10 mouse cellular contexts compared by ENCODE assay signal in genomic region chr13:59531203-59531602, GRCm38 (mm10). TPM values are rescaled to one million over a fixed set of nuclear protein-coding genes. Genes with fewer than 3 reads are reported as not detected.
DNase-seq lines count a peak whose midpoint lies in the region; ATAC-seq and TF ChIP-seq lines count a peak whose summit lies in the region.
"Had no signal": no experiment of that assay in that cellular context is flagged by ENCODE, and none has a peak within 500 bp of the region (broad histone marks: within the 10 kb centered on the region; RNA-seq: fewer than 3 reads in every experiment).

No protein-coding gene starts in this region.

- H3K36me3 ChIP-seq in CH12.LX (replicated peaks in 1 of 2; ENCODE audit: control insufficient read depth in 1 of 2, insufficient read depth in 1 of 2, low read length in 1 of 2), result peaks cover 25 to 69% of the 10 kb centered on the region in 2 experiments
- no peaks in the 10 kb centered on the region for H3K36me3 ChIP-seq in hindbrain, embryonic 11.5 days (ENCODE audit: control insufficient read depth, insufficient read depth, low read length)

- DNase-seq in cerebellum, postnatal 14 days, result peak; percentile 62 to 66
- DNase-seq in cerebellum, adult 8-10 months, result no peak
- peak; percentile 40 for DNase-seq in left cerebral cortex, postnatal 4 days
- DNase-seq in left cerebral cortex, postnatal 10 days (ENCODE audit: extremely low spot score in 1 of 2, low spot score in 2 of 2), result no peak
- no peak for DNase-seq in CH12.LX (ENCODE audit: extremely low read depth)
- peak; percentile 41 for DNase-seq in lung, postnatal 10 days
- no peak for DNase-seq in c-Kit-positive CD71-positive TER-119-positive erythroid progenitor cells, embryonic 14.5 days (ENCODE audit: low spot score)
- DNase-seq in hindbrain, embryonic 11.5 days (ENCODE audit: low spot score), result no peak

- WGBS in hindbrain, embryonic 11.5 days, result 71% methylated on average over 2 of the region's 2 CpGs

- no peak overlapping the region for H3K4me3 ChIP-seq in CH12.LX (replicated peaks in 1 of 3; ENCODE audit: low read depth in 2 of 3, low read length in 2 of 3, poor library complexity in 1 of 3)
- H3K4me3 ChIP-seq in hindbrain, embryonic 11.5 days (ENCODE audit: low read depth, low read length), result no peak overlapping the region
- H3K4me3 ChIP-seq: erythroblast, embryonic 14.5 days; liver, embryonic 15.5 days had no signal

- H3K4me1 ChIP-seq in CH12.LX (ENCODE audit: control insufficient read depth in 1 of 2, insufficient read depth in 2 of 2), result peaks cover 3 to 8% of the 10 kb centered on the region in 2 experiments; a peak in 2 of 4 replicates
- H3K4me1 ChIP-seq in hindbrain, embryonic 11.5 days (replicated peaks; ENCODE audit: control insufficient read depth, insufficient read depth, low read length), result no peaks in the 10 kb centered on the region
- H3K4me1 ChIP-seq: liver, embryonic 15.5 days had no signal

- no peak overlapping the region for H3K27ac ChIP-seq in CH12.LX (ENCODE audit: insufficient read depth, low read depth)
- no peak overlapping the region for H3K27ac ChIP-seq in hindbrain, embryonic 11.5 days (ENCODE audit: low read depth, low read length)
- H3K27ac ChIP-seq: liver, embryonic 15.5 days had no signal

- ATAC-seq in hindbrain, embryonic 11.5 days (ENCODE audit: low FRiP score), result no peak

- peak; percentile 44 for TF ChIP-seq RAD21 in CH12.LX (IDR thresholded peaks at IDR 0.05; ENCODE audit: low read depth, low read length)

- dilution Hi-C loops in CH12.LX (cut with MboI; ENCODE audit: extremely low pct_ligation_motif_present, extremely low pct_unique_long_range_greater_than_20kb, low sequenced_read_pairs), result no loop called here

- H3K27me3 ChIP-seq in CH12.LX (replicated peaks), result no peaks in the 10 kb centered on the region
- no peaks in the 10 kb centered on the region for H3K27me3 ChIP-seq in hindbrain, embryonic 11.5 days (ENCODE audit: control insufficient read depth, insufficient read depth, low read length)
- H3K27me3 ChIP-seq: liver, embryonic 15.5 days had no signal

- no peak for TF ChIP-seq POLR2A in CH12.LX (IDR thresholded peaks at IDR 0.05; ENCODE audit: low read depth, low read length)

- no peak overlapping the region for H3K9ac ChIP-seq in CH12.LX (ENCODE audit: insufficient read depth, low read depth)
- H3K9ac ChIP-seq in hindbrain, embryonic 11.5 days (ENCODE audit: low read depth, low read length), result no peak overlapping the region
- H3K9ac ChIP-seq: liver, embryonic 15.5 days had no signal

- no peak for TF ChIP-seq EP300 in CH12.LX (IDR thresholded peaks at IDR 0.05; ENCODE audit: low read length)

- intact Hi-C loops in left cerebral cortex, postnatal 4 days (cut with DNase I), result no loop called here
- intact Hi-C loops in left cerebral cortex, postnatal 10 days (cut with DNase I), result loop anchor here (10.0 kb wide), 1 partner anchor 194 kb away; no protein-coding TSS in a partner anchor

- no peaks in the 10 kb centered on the region for H3K79me2 ChIP-seq in CH12.LX (replicated peaks; ENCODE audit: control insufficient read depth, extremely low read depth, insufficient read depth, poor library complexity, severe bottlenecking)

- TF ChIP-seq CTCF in CH12.LX (conservative IDR thresholded peaks at IDR 0.05 in 1 of 2, IDR thresholded peaks at IDR 0.05 in 1 of 2; ENCODE audit: low read depth in 2 of 2, low read length in 2 of 2), result peak in 1 of 2 experiments; percentile 62; a peak in 2 of 4 replicates

- no peak overlapping the region for H3K4me2 ChIP-seq in CH12.LX (ENCODE audit: insufficient read depth, low read depth, poor library complexity, severe bottlenecking)
- no peak overlapping the region for H3K4me2 ChIP-seq in hindbrain, embryonic 11.5 days (replicated peaks; ENCODE audit: low read depth, low read length)
- H3K4me2 ChIP-seq: liver, embryonic 15.5 days had no signal

- in situ Hi-C loops in CH12.LX (cut with MboI; ENCODE audit: low pct_ligation_motif_present, low pct_unique_long_range_greater_than_20kb, low sequenced_read_pairs), result no loop called here

- no peaks in the 10 kb centered on the region for H3K9me3 ChIP-seq in CH12.LX (replicated peaks; ENCODE audit: low read length)
- H3K9me3 ChIP-seq in hindbrain, embryonic 11.5 days (ENCODE audit: control insufficient read depth, low read length), result no peaks in the 10 kb centered on the region
- H3K9me3 ChIP-seq: liver, embryonic 15.5 days had no signal

TF ChIP-seq in CH12.LX, 34 proteins besides CTCF, POLR2A, EP300 and RAD21:
- TF ChIP-seq SMC3 (IDR thresholded peaks at IDR 0.05; ENCODE audit: low read depth, low read length) (peak; percentile 69), MYC (IDR thresholded peaks at IDR 0.05; ENCODE audit: low read depth, low read length) (no peak)

RNA-seq across cellular contexts. Expression of gene Agtpbp1, which starts 53.8 kb away (rescaled TPM):
- total RNA-seq in left cerebral cortex, postnatal 4 days (2021), result 100 to 1,000 TPM; 329 to 336 TPM
- total RNA-seq in left cerebral cortex, postnatal 10 days (2021), result 100 to 1,000 TPM; 390 to 408 TPM
- total RNA-seq in CH12.LX (2012; rRNA removed) (15.0 and 19.5 TPM in 2 replicates), CH12.LX (2014; rRNA removed) (15.7 and 20.8 TPM in 2 replicates)
- polyA plus RNA-seq in CH12.LX (2012; ENCODE audit: insufficient read length, low read depth), result 19.4 and 21.5 TPM in 2 replicates
- polyA plus RNA-seq in hindbrain, embryonic 11.5 days (2014; fragmentation: Nextera tagmentation; extraction: Ambion mirVana), result 22.0 and 31.3 TPM in 2 replicates

RNA-seq across cellular contexts. Expression of gene Naa35, which starts 53.9 kb away (rescaled TPM):
- 100 to 1,000 TPM; 129 to 143 TPM for total RNA-seq in left cerebral cortex, postnatal 4 days (2021)
- 100 to 1,000 TPM in 1 of 2 experiments, 10 to 100 TPM in 1; 99.0 to 107 TPM for total RNA-seq in left cerebral cortex, postnatal 10 days (2021)
- total RNA-seq in CH12.LX (2012; rRNA removed) (41.2 and 46.8 TPM in 2 replicates), CH12.LX (2014; rRNA removed) (56.4 and 66.4 TPM in 2 replicates)
- polyA plus RNA-seq in CH12.LX (2012; ENCODE audit: insufficient read length, low read depth), result 60.2 and 69.6 TPM in 2 replicates
- 96.0 and 120 TPM in 2 replicates for polyA plus RNA-seq in hindbrain, embryonic 11.5 days (2014; fragmentation: Nextera tagmentation; extraction: Ambion mirVana)

Comparison
In these comparisons a context has a peak if more than half of its experiments do, and no peak if none do; other contexts are left out.
1. DNase-seq: peak in cerebellum, postnatal 14 days (2 of 2), left cerebral cortex, postnatal 4 days (single experiment) and lung, postnatal 10 days (single experiment); none in cerebellum, adult 8-10 months (single experiment), left cerebral cortex, postnatal 10 days (0 of 2), CH12.LX (single experiment), c-Kit-positive CD71-positive TER-119-positive erythroid progenitor cells, embryonic 14.5 days (single experiment) and hindbrain, embryonic 11.5 days (single experiment).
2. RNA of gene Agtpbp1, which starts 53.8 kb away (total RNA-seq): 390 to 408 TPM in left cerebral cortex, postnatal 10 days and 329 to 336 TPM in left cerebral cortex, postnatal 4 days; 15.0 to 20.8 TPM in CH12.LX; every median in the first group is over 10 times any median in the second.